Mouse (Mus musculus) G1E (cell line): ENCODE measurements around the gene 1700021F07Rik. TPM values are rescaled to one million over a fixed set of nuclear protein-coding genes. Genes with fewer than 3 reads are reported as not detected.

Experiments
- ATAC-seq: 2 replicates; pipeline ENCODE4 v1.8.0; 2016; ENCODE audit warnings: mild to moderate bottlenecking; ENCODE audit not compliant: insufficient number of reproducible peaks, poor library complexity, low FRiP score, severe bottlenecking; ENCODE audit errors: extremely low read depth
- DNase-seq: peaks from one replicate; pipeline ENCODE4 v3.0.0; 2012; ENCODE audit warnings: low spot score
- H3K27me3 ChIP-seq: 2 replicates; pipeline ENCODE4 v1.6.1; 2012; ENCODE audit warnings: mild to moderate bottlenecking, low read length, inconsistent platforms; ENCODE audit not compliant: insufficient read depth
- H3K36me3 ChIP-seq: replicated peaks from 2 replicates; pipeline ENCODE3; 2012; ENCODE audit warnings: mild to moderate bottlenecking, inconsistent platforms
- H3K4me1 ChIP-seq: 2 replicates; pipeline ENCODE4 v1.6.1; 2012; ENCODE audit warnings: low read depth, low read length, inconsistent platforms, mixed read lengths; ENCODE audit not compliant: insufficient read depth
- H3K4me3 ChIP-seq: 2 replicates; pipeline ENCODE4 v1.5.1; 2012; ENCODE audit warnings: low read depth, mild to moderate bottlenecking, inconsistent platforms, low read length, moderate library complexity, mixed read lengths
- H3K9me3 ChIP-seq: replicated peaks from 2 replicates; pipeline ENCODE4 v1.6.1; 2012; ENCODE audit warnings: inconsistent platforms
- CTCF ChIP-seq: IDR thresholded peaks from 2 replicates; pipeline ENCODE4 v1.5.1; 2012; ENCODE audit warnings: low read depth, low read length, inconsistent platforms, mixed read lengths
- GATA1 ChIP-seq: IDR thresholded peaks from 2 replicates; pipeline ENCODE4 v1.6.1; 2012; ENCODE audit warnings: borderline replicate concordance, low read length, inconsistent platforms, mixed read lengths
- GATA2 ChIP-seq: IDR thresholded peaks from 2 replicates; pipeline ENCODE4 v1.6.1; 2012; ENCODE audit warnings: low read depth, low read length, inconsistent platforms, borderline replicate concordance
- POLR2AphosphoS5 ChIP-seq: IDR thresholded peaks from 2 replicates; pipeline ENCODE4 v1.6.1; 2012; ENCODE audit warnings: low read depth, low read length, inconsistent platforms; ENCODE audit not compliant: insufficient replicate concordance
- TAL1 ChIP-seq: conservative IDR thresholded peaks from 2 replicates; pipeline ENCODE4 v1.6.1; 2012; ENCODE audit warnings: low read depth, low read length, inconsistent platforms, mixed read lengths
- polyA plus RNA-seq: library from polyadenylated mRNA; stranded (reverse); fragments of >175 nt; gene quantifications from 2 replicates; pipeline ENCODE4 v1.2.3, GENCODE M21; 2012
- total RNA-seq, 2 experiments: library from RNA; stranded (forward) in 1 of 2; stranded (reverse) in 1 of 2; fragments of 200-1000 nt in 1 of 2; fragments of >200 nt in 1 of 2; fragmentation: Nextera tagmentation in 1 of 2; gene quantifications; 2 replicates each; pipeline ENCODE4 v1.2.3; 2014 to 2017

Gene 1700021F07Rik
- total and polyA plus RNA-seq, 3 experiments: not detected

DNA sequence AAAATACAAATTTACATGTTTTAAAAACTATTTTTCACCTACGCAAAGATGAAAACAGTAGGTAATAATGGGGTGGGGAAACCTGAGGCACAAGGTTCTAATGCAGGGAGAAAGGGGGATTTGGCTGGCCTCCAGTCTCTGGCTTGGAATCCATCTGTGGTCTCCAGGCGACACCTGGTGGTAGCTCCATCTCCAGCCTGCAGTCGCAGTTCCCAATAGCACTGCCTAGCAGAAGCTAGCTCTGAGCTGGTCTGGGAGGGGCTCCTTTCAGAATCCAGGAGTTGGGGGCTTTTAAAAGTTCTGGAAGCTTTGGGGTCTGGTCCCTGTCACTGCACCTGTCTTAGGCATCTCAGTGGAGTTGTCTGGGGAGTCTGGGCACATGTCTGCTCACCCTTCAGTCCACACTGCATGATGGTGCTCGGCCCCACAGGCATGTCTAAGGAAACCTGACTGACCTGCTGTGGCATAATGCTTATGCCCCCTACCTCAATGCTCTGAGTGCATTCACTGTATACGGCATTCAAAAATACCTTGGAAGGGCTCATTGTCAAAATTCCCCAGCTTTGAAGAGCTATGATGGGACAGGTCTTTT, 39.6 kb downstream of the 1700021F07Rik start:
- Histone ChIP-seq H3K27me3 (no peaks in the 10 kb centered on the region), H3K36me3 (no peaks in the 10 kb centered on the region), H3K4me3 (no peak overlapping the region), H3K9me3 (peaks cover 72% of the 10 kb centered on the region), H3K4me1 (no peaks in the 10 kb centered on the region)
- TF ChIP-seq GATA2 (no peak), TAL1 (no peak), CTCF (no peak), POLR2AphosphoS5 (no peak), GATA1 (no peak)
- ATAC-seq (no peak), DNase-seq (no peak)

DNA sequence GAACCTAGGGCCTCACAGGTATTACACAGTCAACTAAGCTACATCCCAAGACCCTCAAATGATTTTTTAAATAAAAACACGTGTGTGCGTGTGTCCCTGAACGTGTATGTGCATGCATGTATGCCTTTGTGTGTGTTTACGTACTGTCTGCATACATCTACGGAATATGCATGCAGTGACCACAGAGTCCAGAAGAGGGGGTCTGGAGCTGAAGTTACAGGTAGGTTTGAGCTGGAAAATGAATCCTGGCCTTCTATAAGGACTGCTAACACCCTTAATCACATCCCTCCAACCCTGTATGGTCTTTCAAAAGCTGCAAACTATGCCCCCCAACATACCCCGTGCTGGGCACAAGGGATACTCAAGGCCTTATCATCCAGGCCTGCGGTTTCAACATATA, 41.0 kb downstream of the 1700021F07Rik start:
- DNase-seq (no peak), ATAC-seq (no peak)
- H3K4me3 ChIP-seq: no peak overlapping the region
- no peaks in the 10 kb centered on the region for H3K36me3 ChIP-seq
- no peak for TF ChIP-seq TAL1
- TF ChIP-seq CTCF: no peak
- no peak for TF ChIP-seq POLR2AphosphoS5
- TF ChIP-seq GATA2: no peak
- H3K4me1 ChIP-seq: no peaks in the 10 kb centered on the region
- peaks cover 77% of the 10 kb centered on the region for H3K9me3 ChIP-seq
- no peaks in the 10 kb centered on the region for H3K27me3 ChIP-seq

DNA sequence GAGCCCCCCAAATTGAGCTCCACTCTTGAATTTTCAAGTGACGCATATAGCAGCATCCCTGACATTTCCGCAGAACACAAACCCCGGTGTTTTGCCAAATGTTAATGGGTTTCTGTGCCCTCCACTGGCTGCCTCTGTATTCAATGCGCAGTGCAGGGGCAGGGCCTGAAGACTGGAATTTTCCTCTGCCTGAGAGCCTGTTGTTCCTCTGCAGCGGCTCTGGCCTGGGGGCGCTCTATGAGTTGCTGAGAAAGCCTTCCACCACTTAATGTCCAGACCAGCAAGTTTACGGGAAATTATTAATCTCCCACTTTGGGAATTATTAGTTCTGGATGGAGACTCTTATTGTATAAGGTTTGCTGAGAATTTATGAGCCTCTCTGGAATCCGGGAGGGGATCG, 41.8 kb downstream of the 1700021F07Rik start:
- Histone ChIP-seq H3K27me3 (no peaks in the 10 kb centered on the region), H3K4me3 (no peak overlapping the region), H3K36me3 (no peaks in the 10 kb centered on the region), H3K9me3 (peaks cover 79% of the 10 kb centered on the region), H3K4me1 (no peaks in the 10 kb centered on the region)
- DNase-seq: no peak
- TF ChIP-seq CTCF (no peak), GATA1 (no peak), GATA2 (no peak), TAL1 (no peak), POLR2AphosphoS5 (no peak)
- ATAC-seq: no peak

Other genes starting within 250 kb of the 1700021F07Rik start
- not detected in 2 replicates for gene Pmepa1, start 246.1 kb upstream of the 1700021F07Rik start, total RNA-seq (2014; fragmentation: Nextera tagmentation)
- 0.05 TPM in 1 of 2 replicates, not detected in the other for gene Pmepa1, start 246.1 kb upstream of the 1700021F07Rik start, total RNA-seq (2017)
- not detected in 2 replicates for gene Pmepa1, start 246.1 kb upstream of the 1700021F07Rik start, polyA plus RNA-seq
- gene Ankrd60, start 55.8 kb downstream of the 1700021F07Rik start, total RNA-seq (2014; fragmentation: Nextera tagmentation): not detected in 2 replicates
- gene Ankrd60, start 55.8 kb downstream of the 1700021F07Rik start, total RNA-seq (2017): not detected in 2 replicates
- not detected in 2 replicates for gene Ankrd60, start 55.8 kb downstream of the 1700021F07Rik start, polyA plus RNA-seq
- 23.1 TPM in 2 replicates for gene Rab22a, start 137.2 kb downstream of the 1700021F07Rik start, total RNA-seq (2014; fragmentation: Nextera tagmentation)
- 15.0 and 18.5 TPM in 2 replicates for gene Rab22a, start 137.2 kb downstream of the 1700021F07Rik start, total RNA-seq (2017)
- gene Rab22a, start 137.2 kb downstream of the 1700021F07Rik start, polyA plus RNA-seq: 13.9 and 22.5 TPM in 2 replicates
- not detected in 2 replicates for gene 1700010B08Rik, start 196.8 kb downstream of the 1700021F07Rik start, total RNA-seq (2014; fragmentation: Nextera tagmentation)
- not detected in 2 replicates for gene 1700010B08Rik, start 196.8 kb downstream of the 1700021F07Rik start, total RNA-seq (2017)
- gene 1700010B08Rik, start 196.8 kb downstream of the 1700021F07Rik start, polyA plus RNA-seq: not detected in 2 replicates
- 18.9 and 23.6 TPM in 2 replicates for gene Vapb, start 214.9 kb downstream of the 1700021F07Rik start, total RNA-seq (2014; fragmentation: Nextera tagmentation)
- gene Vapb, start 214.9 kb downstream of the 1700021F07Rik start, total RNA-seq (2017): 75.2 and 76.7 TPM in 2 replicates
- gene Vapb, start 214.9 kb downstream of the 1700021F07Rik start, polyA plus RNA-seq: 17.3 and 18.7 TPM in 2 replicates